Mouse (Mus musculus): ENCODE measurements around the gene Actn2.

Gene Actn2

DNA sequence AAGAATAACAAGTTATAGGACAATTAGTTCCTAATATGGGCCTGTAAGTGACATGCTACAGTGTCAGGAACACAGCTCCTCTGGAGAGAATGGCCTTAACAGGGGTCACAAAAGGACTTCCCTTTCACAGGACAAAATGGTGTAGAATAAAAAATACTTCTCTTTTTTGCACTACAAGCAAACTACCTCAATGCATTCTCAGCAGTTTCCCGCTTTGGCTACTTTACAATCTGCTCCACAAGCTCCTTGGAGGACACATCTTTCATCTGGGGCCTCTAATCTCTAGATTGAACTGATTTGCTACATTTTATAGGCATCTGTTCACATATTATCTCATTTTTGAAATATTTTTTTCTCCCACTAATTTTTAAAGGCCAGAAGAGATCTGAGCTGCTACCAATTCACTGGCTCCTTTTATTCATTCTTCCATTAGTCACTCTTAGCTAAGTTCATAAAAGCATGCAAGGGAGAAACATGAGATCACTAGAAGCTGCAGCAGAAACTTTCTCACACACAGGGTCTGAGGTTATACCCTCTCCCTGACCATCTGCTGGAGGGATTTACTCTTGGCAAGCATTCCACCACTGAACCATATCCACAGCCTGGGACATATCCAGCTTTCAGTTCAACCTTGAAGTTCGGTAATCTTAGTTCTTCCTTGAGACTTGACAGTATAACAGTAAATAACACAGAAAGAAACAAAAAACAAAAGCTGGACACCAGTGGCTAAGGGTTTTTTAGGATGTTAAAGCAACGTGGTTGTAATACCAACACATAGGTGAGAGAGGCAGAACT is 84.5 kb downstream of the Actn2 start:
- DNase-seq = no peak

DNA sequence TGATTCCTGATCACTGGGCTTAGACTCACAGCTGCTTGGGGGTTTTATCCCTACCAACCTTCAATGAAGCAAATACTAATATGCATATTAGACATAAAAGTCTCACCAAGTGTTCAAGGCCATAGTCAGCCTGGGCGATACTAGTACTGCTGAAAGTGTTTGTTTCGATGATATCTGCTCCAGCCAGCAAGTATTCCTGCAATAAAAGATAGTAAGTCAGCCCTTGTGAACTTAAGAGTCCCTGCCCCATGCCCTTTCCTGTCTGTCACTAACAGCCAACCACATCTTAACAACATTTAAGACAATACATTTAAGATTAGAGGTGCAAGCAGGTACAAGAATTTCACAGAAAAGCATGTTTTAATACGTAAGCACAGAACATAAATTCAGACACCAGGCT is 90.1 kb downstream of the Actn2 start:
- DNase-seq = no peak

DNA sequence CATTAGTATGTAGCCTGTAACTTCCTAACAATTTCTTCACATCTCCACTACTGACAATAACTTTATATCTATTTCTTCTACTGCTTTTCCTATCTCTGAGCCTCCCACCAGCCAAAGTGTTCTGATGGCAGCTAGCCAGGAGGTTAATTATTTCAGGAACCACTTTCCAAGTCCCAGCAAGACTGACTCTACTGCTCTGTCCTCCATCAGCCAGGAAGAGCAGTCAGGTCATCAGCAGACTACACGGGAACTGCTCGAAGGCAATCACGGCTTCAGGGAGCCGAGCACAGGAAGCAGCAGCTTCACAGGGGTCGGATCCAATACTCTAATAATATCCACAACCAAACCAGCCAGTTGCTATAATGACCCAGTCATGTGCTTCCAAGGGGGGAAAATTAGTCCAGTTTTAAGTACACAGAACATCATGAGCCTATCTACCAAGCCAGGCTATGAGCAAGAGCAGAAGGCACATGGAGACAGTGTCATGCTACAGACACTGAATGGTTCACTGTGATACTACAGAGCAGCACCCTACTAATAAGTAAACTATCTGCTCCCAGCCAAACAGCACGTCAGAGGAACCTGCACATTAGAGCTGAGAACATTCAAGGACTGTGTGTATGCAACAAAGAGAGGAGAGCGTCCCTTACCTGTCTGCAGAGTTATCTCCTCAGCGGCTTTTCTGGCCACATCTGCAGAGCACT is 91.2 kb downstream of the Actn2 start:
- DNase-seq = no peak

DNA sequence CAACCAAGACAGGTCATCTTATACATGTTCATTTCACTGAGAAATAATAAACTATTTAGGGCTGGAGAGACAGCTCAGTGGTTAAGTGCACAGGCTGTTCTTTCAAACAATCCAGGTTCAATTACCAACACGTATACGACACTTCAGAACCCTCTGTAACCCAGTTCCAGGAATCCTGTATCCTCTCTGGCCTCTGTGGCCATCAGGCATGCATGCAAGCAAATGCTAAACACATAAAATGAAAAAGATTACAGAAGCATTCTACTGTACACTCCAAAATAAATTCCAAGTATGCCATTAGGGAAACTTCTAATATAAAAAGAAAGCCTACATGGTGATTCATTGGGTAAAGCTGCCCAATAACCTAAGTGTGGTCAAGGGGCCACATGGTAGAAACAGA is 94.6 kb downstream of the Actn2 start:
- DNase-seq = no peak

- no peak for DNase-seq
Measured at GRCm38 (mm10) chr13:12243991-12244390, 96.6 kb downstream of the Actn2 start.

DNA sequence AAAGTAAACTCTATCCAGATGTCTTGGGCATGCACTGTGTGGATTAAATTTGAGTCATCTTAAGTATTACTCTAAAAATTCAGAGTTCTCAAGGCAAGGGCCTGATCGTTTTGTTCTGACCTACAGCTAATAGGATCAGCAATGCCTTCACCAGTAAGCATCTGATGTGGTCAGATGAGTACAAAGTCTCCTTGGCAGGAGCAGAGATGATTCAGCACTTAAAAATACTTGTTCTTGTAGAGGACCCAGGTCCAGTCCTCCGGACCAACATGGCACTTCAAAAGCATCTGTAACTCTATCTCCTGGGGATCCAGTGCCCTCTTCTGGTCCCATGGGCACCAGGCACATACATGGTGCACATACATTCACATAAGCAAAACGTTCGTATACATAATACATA is 108.4 kb downstream of the Actn2 start:
- no peak for DNase-seq

DNA sequence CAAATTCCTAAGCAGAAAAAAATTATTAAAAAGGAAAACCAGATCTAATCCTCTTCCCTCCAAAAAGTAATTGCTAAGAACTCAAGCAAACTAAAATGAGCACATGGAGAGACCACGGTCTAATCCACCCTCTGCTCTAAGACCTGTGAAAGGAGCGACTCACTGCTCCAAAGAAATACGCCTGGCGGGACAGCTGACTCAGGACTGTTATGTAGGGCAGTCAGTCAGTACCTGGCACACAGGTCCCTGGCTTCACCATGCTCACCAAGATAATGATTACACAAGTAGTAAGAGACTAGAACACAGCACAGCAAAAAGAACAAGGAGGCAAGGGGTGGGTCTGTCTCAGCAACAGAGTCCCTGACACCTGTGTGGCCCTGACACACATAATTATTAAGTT is 112.3 kb downstream of the Actn2 start:
- DNase-seq = no peak

GRCm38 (mm10) chr13:12227606-12228005 is 113.0 kb downstream of the Actn2 start:
- DNase-seq = no peak

Data from thymus, postnatal 4 days (tissue).